Mouse (Mus musculus) adrenal gland (tissue): ENCODE measurements around the gene Trim32.

Experiments
- intact Hi-C: fragments of 180-260 bp; cut with DNase I; formaldehyde crosslinking; loops from one replicate; pipeline ENCODE4 v1.15.1; 2025
- long read RNA-seq, 2 experiments: library from polyadenylated mRNA; unstranded; transcript quantifications; one replicate each; pipeline ENCODE4 v2.0.0; 2020; ENCODE audit warnings: borderline replicate concordance in 1 of 2; ENCODE audit not compliant: insufficient replicate concordance in 1 of 2

Gene Trim32
- long read RNA-seq, experiment 1, transcript Trim32-201 (2 exons, 3,194 nt): major isoform, 11 of 15 reads
- long read RNA-seq, experiment 1, partial matches to known transcripts: 0 of 15 reads
- long read RNA-seq, experiment 1, other reads (novel, unspliced or antisense): 1 of 15 reads
- long read RNA-seq, experiment 2, transcript Trim32-201 (2 exons, 3,194 nt): major isoform, 8 of 13 reads
- long read RNA-seq, experiment 2, partial matches to known transcripts: 0 of 13 reads
- long read RNA-seq, experiment 2, other reads (novel, unspliced or antisense): 3 of 13 reads

DNA sequence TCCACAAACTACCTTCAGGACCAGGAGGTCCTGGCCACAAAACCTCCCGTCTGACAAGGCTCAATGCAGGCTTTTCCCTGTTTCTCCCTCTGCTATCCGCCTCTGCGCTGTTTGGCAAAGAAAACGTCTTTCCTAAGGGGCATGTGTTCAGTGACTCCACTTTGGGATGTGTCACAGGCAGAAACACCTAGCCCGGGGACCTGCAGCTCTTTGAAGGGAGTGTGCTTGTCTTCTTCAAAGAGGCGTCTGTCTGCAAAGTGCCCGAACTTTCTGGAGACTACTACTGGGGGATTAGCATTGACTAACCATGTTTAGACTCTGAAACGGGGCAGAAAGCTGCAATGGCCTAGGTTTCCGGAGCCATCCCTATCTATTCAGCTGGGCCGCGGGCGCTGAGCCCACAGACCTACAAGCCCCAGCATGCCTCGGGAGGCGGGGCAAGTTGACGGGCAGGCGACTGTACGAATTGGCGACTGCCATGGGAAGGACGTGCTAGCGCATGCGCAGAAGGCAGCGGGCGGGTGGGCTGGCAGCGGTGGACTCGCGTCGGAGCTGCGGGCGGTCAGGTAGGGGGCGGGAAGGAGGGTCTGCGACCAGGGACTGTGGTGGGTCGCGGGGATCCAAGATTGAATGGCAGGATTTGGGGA is at the start of gene Trim32:
Gene Trim32, plus strand, starts transcription at position 483 of the 647 bp plus-strand sequence.
- intact Hi-C loops: no loop called here

DNA sequence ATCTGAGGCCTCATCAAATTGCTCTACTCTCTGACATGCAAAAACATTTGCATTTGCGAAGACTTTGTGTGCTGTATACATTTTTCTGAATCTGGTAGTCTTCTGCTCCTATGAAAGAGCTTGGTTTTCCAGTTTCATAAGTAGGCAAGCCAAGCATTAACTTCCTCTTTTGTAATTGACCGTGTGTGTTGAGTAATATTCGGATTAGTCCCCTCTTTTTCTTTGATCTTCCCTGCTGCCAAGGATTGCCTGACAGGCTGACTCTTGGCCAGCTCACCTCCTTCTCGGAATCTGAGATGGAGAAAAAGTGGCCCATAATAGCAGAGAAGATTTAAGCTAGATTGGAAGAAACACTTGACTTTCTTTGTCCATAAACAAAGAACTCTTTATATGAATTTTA is 39.3 kb upstream of the Trim32 start:
- intact Hi-C loops: no loop called here

DNA sequence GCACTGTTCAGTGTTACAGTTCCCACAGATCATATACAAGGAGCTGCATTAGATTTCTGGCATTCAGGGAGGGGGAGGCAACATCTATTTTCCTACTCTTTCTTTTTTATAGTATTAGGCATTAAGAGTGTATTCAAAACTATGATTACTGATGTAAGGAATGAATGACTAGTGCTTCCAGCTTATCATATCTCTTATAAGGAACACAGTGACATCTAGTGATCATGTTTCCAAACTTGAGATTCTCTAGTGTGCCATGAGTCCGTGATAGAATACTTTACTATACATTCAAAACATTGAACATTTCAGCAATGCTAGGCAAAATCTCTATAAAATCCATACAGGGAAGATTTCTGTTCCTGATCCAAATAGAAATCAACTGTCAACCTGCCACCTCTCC is 24.5 kb upstream of the Trim32 start:
- intact Hi-C loops: no loop called here

DNA sequence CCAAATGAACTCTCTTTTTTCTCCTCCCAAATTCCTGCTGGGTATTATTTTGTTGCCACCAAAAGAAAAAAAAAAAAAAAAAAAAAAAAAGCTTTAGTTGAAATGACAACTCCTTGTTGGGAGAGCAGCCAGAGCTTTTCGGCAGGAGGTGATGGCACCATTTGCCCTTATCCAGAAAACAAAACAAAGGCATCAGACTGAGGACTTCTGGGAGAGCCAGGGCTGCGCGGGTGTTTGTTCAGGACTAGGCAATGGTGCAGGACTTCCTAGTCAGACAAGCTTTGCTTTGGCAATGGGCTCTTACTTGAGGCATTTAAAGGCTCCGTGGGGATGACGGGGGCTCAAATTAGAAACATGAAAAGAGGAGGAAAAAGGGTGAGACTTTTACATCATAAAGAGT is 17.8 kb upstream of the Trim32 start:
- intact Hi-C loops: loop anchor here (5.0 kb wide), 3 partner anchors 465 to 1065 kb away; partner anchors contain the start of gene Pappa

DNA sequence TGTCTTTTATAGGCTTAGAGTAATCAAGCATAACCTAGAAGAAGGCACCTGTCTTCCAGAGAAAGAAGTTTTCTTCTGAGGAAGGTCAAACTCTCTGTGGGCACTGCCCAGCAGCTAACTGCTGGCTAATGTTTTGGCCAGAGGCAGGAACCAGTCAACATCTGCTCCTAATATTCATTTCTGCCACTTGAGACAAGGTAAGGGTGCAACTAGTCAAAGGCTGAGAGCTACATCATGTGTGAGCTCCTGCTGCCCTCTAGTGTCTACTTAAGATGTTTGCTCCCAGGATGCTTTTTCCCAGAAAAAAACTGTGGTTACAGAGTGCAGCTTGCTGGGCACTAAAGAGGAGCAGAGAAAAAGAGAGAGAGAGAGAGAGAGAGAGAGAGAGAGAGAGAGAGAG is 15.0 kb upstream of the Trim32 start:
- intact Hi-C loops: loop anchor here (5.0 kb wide), 4 partner anchors 467 to 1067 kb away; partner anchors contain the start of gene Pappa

DNA sequence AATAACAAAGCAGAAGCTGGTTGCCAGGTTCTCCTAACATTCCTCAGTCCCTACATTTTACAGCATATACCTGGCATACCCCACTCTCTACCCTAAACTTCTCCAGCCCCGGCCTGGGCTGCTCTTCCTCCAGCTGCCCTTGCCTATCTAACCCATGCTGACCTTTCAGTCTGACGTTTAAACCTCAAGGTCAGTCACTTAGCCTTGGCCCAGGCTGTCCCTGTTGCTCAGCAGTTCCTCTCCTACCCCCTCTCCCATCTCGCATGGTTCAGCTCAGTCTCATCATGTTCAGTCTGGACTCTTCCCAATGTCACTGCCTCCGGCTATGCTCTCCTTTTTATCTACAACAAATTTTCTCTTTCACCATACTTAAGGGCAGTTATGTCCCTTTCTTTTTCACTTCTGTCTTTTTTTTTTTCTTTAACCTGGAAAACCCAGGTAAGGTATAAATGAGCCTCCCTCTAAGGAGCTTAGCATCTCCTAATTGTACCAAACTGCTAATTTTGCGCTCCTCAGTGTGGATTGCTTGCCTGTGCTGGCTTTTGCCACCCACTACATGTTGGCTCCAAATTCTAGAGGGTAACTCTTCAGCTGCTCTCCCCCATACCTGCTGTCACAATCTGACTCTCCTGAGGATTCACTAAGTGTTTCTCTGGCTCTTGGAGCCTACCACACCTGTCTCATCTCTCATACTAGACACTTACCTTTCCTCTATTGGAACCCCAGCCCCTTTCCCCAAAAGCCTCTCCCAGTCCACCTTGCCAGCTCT is 10.0 kb upstream of the Trim32 start:
- intact Hi-C loops: loop anchor here (5.0 kb wide), 1 partner anchor 1062 kb away; no protein-coding TSS in a partner anchor

DNA sequence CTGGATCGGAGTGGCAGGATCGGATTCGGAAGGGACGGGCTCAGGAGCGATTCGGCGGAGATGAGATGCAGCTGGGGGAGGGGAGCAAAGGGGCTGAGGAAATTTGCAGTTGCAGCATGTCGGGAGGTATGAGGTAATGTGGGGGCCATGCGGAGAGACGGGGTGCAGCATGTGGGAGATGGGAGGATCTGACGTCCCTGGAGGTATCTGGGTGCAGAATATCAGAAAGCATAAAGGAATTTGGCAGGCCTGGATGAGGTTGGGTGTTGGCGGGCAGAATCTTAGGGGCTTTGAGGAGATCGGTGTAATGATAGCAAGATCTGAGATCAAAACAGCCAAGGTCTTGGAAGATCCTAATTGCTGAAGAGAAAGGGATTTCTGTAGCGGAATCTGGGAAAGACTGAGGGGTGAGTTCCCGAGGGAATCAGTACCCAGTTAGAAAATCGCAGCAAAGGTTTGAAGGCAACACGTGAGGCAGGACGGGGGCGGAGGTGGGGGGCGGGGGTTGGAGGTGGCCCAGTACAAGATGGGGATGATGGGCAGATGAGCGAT is 441 bp downstream of the Trim32 start:
- intact Hi-C loops: no loop called here

DNA sequence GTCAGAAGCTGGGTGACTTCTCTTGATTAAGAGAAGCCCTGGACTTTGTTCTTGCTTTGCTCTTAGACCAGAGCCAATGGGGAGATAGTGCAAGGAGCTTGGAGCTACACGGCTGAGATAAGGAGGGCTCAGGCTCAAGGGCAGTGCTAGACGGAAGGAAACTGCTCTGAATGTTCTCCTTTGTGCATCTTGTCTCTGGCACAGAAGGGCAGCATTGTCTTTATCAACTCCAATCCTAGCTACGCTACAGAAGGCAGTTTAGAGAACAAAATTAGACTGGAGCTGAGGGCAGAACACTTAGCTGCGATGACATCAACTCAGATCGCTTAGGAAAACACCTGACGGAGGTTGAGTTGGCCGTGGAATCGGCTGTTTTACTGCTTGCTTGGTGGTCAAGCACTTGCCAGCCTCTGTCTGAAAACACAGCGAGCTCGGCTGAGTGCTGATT is 2.4 kb downstream of the Trim32 start:
- intact Hi-C loops: no loop called here

DNA sequence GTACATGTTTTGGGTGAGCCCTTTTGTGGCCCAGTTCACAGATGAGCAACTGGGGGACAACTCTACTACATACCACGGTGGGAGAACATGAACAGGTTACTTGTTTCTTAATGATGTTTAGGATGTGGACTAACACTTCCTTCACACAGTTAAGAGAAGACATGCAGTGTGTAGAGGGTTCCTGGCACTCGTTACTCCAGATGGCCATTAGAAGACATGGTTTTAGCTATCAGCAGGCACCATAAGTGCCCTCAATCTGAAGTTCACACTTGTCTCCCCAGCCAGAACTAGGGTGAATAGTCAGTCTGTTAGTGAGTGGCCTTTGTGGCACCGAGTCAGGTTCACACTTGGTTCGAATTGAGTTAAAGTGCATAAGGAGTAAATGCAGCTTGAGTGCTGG is 3.3 kb downstream of the Trim32 start:
- intact Hi-C loops: no loop called here

DNA sequence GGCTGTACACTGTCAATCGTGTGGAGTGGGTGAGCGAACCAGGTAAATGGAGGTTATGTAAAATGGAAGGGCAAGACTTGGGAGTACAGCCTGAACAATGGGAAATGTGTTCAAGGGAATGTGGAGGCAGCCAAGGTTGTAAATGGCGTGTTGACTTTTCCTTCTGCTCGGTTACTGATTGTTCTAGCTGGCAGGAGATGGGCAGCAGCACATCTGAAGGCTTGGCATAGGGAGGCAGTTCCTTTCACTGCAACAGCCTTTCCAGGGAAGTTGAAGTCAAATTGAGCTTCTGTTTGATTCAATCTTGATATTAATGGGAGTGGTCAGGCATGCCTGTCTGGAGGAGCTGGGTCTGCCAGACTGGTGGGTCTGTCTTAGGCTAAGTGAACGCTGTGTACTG is 5.5 kb downstream of the Trim32 start:
- intact Hi-C loops: no loop called here

DNA sequence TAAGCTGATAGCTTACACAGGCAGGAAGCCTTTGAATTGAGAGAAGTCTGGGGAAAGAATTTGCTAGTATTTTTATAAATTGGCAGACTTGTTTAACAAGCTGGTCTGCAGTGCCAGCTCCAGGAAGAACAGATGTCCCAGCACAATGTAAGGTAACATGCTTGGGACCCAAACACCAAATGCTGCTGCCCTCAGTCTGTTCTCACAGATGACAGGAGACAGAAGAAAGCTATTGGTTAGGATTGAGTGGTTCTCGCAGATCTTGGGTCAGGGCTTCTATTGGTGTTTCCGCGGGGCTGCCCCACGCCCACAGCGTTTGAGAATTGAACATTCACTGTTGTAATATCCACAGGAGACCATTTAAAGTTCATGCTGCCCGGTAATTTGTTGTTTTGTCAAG is 6.1 kb downstream of the Trim32 start:
- intact Hi-C loops: no loop called here

DNA sequence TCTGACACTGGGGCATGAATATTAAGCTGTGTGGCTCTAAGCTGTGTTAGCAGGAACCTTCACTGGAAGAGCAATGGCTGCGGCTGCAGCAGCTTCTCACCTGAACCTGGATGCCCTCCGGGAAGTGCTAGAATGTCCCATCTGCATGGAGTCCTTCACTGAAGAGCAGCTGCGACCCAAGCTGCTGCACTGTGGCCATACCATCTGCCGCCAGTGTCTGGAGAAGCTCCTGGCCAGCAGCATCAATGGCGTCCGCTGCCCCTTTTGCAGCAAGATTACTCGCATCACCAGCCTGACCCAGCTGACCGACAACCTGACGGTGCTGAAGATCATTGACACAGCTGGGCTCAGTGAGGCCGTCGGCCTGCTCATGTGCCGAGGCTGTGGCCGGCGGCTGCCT is 8.3 kb downstream of the Trim32 start:
- intact Hi-C loops: no loop called here

DNA sequence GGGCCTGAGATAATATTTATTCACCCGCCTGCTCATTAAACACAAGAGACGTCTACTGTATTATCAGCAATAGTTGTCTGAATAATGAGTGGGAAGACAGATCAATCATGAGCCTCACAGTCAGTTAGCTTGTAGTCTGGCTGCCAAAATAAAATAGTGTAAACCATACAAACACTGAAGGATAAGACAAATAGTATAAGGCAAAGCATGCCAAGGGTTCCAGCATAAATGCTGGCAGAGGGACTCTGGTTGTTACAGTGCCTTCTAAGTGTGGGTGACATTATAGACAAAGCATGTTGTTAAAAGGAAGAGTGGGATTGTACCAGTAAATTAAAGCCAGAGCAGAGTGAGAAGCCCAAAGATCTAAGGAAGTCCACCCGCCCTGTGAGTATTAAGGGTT is 15.3 kb downstream of the Trim32 start:
- intact Hi-C loops: no loop called here

DNA sequence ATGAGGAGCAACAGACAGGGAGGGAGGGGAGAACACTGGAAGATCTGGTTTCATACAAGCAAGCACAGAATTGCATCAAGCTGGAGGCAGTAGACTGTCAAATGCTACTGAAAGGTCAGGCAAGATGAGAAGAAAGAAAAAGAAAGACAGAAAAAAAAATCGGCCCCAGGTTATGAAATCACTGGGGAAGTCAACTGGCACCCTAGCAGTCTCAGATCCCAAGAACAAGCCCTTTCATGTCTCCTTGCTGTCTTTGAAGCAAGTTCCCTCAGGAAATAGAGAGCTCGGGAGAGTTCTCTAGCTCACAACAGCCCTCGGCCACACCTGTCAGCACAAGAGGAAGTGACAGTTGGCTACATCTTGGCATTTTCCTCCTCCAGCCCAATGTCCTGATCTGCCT is 33.4 kb downstream of the Trim32 start:
- intact Hi-C loops: no loop called here

DNA sequence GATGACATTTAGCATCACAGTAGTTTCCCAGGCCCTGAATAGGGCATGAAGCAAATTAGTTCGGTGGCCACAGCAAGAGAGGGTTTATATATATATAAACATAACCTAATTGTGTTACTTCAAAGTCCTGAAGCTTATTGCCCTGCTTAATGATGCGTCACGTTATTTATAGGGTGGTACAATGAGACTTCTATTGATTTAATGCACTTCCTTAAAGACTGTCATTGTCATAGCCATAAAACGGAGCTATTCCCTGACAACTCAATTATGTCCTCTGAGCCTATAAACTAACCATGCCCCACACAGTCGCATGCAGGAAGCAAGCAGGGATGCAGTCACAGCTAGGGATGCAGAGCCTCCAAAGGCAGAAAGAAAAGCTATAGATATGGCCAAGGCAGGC is 37.8 kb downstream of the Trim32 start:
- intact Hi-C loops: no loop called here

DNA sequence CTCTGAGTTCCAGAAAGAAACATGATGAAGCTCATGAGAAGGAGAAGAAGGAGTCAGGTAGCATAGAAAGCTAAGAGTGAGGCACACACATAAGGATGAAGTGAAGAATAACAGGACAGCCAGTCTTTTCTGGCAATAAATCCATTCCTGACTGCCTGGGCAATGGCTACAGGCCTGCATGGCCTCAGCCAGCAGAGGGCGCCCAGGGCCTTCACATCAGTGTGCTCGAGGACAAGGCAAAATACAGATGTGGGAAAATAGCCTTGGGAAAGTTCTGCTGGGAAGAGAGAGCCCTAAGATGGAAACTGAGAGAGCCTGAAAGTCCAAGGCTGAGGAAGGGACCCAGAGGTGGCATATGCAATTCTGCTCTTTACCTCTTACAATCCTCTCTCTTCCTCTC is 49.9 kb downstream of the Trim32 start:
- intact Hi-C loops: loop anchor here (5.0 to 10.0 kb wide), 3 partner anchors 138 to 780 kb away; partner anchors contain the start of gene Astn2

DNA sequence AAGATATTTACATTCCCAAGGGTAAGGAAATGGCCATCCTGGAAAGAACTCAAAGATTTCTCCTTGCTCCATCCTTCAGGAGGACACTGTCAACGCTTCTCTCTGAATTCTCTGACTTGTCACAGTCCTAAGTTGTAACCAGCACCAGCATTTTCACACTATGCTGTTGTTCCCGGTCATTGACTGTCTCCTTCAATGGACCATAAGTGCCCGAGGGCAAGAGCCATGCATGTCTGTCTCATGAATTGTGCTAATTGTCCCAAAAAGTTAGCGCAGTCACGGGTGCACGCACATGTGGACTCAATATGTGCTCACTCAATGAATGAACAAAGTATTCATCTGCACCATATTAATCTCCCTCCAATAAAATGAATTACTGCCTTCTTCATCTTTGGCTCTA is 58.4 kb downstream of the Trim32 start:
- intact Hi-C loops: no loop called here
